Mouse (Mus musculus) cerebellum, adult 9-11 months (tissue): ENCODE data around the gene Zbtb12.
A peak's percentile ranks its signal among the peaks of the same experiment; 100 is the strongest.
"Not testable (repeated sequence)": the region's sequence is repeated elsewhere in the genome, so short reads cannot be mapped to it uniquely, and the experiment has no call there.

Experiments used
- DNase-seq: peaks from one replicate; pipeline ENCODE4 v3.0.0; 2022

The Zbtb12 gene

GRCm38 (mm10) chr17:34879336-34879879, at the start of gene Zbtb12:
Gene Zbtb12, plus strand, starts transcription at chr17:34879483.
- DNase-seq, result no peak

- not testable (repeated sequence) for DNase-seq
These were observed 48.5 kb upstream of the Zbtb12 start for GRCm38 (mm10) chr17:34830776-34831175.

GRCm38 (mm10) chr17:34836155-34836855, 43.0 kb upstream of the Zbtb12 start:
- no peak for DNase-seq

DNA sequence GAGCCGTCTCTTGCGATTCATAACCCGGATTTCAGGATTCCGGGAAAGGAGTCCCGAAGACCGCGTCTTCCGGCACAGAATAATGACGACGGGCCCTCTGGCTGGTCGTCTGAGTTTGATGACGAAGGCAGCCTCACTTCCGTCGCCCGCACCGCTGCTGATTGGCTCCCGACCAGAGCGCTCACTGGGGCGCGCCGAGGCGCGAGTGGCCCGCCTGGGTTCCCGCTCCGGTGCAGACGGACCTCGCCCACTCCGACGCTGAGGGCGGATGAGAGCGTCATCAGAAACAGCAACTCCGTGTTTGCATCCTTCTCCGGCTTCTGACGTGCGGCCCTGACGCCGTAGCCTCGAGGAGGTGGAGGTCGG, 42.4 kb upstream of the Zbtb12 start, which contains the start of the genes Stk19 and Dxo:
Gene Stk19, minus strand, starts transcription at position 90 of the 366 bp plus-strand sequence.
Gene Dxo, plus strand, starts transcription at position 164 of the 366 bp plus-strand sequence.
- peak; percentile 96 for DNase-seq

GRCm38 (mm10) chr17:34837464-34838324, 41.6 kb upstream of the Zbtb12 start:
- peak; percentile 57 for DNase-seq

DNA sequence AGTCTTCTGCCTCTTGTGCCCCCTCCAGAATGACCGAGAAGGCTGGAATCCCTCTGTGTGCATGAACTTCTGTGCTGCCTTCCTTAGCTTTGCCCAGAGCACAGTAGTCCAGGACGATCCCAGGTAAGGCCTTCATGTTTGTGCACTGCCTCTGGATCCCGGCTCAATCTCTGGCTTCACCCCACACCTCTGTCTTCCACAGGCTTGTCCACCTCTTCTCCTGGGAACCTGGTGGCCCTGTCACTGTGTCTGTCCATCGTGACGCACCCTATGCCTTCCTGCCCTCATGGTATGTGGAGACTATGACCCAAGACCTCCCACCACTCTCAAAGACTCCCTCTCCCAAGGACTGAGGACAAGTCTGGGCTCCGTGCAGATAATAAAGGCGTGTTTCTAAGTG, 40.5 kb upstream of the Zbtb12 start:
- DNase-seq, result no peak

DNA sequence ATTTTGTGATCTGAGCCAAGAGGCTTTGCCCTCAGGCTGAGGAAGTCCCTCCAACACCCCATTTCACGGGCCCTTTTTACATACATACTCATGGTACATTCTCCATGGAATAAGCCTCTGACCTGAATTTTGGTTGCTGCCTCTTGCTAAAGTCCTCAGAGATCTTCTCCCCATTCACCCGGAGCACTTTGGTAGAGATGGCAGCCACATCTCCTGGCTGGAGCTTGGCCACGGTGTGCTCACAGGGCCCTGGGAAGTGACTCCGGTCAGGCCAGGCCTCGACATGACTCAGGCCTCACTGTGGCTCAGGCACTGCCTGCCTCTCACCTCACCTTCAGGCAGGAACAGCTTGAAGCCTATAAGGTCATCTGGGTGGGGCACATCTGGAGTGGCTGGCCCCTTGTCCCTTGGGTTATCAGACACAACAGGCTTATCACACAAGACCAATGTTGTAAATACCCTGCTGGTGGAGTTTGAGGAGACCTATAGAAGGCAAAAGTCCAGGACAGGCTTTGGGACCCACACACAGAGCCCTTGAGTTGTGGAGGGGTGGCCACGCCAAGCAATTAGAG, 38.5 kb upstream of the Zbtb12 start:
- no peak for DNase-seq

GRCm38 (mm10) chr17:34844884-34845283, 34.4 kb upstream of the Zbtb12 start:
- no peak for DNase-seq

GRCm38 (mm10) chr17:34847192-34847591, 32.1 kb upstream of the Zbtb12 start:
- no peak for DNase-seq

- no peak for DNase-seq
These were observed 31.7 kb upstream of the Zbtb12 start for GRCm38 (mm10) chr17:34847615-34848014.

DNA sequence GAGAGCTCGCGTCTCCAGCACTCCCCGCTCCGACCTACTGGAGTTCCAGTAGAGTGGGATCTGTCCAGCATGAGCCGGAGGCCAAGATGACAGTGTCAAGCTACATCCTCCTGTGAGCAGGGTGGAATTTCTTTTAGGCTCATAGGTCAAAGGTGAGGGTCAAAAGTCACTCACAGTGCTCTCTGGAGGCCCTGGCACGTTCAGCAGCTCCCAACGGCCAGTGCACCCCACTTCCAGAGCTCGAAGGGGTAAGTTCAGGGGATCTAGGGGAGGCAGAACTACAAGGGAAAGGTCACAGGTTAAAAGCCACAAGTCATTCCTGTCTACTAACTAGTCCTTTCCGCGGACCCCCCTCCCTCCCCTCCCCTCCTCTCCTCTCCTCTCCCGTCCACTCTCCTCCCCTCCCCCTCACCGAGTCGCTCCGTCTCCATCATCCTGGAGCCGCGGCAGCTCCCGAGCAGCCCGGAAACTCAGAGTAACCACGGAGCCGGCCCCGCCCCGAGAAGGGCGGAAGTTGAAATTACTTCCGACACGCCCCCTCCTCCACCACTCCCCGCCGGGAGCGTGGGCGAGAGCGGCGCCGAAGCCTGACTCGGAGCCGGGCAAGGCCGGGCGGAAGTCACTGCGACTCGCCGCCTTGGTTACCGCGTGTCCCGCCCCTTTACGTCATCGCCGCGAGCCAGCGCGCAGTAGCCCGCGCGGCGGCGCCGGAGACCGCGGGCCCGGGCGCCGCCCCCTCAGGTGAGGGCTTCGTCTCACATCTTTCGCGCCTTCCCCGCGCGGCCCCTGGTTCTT, 29.4 kb upstream of the Zbtb12 start, which contains the start of the genes Skiv2l and Nelfe:
Gene Skiv2l, minus strand, starts transcription at position 489 of the 795 bp plus-strand sequence.
Gene Nelfe, plus strand, starts transcription at position 670 of the 795 bp plus-strand sequence.
- peak; percentile 98 for DNase-seq

GRCm38 (mm10) chr17:34850517-34851125, 28.7 kb upstream of the Zbtb12 start:
- no peak for DNase-seq

DNA sequence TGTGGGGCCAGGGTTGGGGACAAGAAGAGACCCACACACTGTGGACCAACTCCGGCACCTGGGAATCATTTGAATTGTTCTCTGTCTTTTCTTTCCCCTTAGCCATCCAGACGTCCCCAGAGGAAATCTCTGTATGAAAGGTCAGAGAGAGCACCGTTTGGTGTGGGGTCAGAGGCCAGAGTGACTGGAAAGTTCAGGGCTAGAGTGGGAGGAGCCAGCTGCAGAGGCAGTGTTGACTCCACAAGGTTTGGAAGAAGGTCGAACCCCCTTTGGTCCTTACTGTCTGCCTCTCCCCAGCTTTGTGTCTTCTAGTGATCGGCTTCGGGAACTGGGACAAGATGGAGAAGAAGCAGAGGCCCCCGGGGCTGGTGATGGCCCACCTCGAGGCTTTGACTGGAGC, 25.8 kb upstream of the Zbtb12 start:
- DNase-seq, result no peak

DNA sequence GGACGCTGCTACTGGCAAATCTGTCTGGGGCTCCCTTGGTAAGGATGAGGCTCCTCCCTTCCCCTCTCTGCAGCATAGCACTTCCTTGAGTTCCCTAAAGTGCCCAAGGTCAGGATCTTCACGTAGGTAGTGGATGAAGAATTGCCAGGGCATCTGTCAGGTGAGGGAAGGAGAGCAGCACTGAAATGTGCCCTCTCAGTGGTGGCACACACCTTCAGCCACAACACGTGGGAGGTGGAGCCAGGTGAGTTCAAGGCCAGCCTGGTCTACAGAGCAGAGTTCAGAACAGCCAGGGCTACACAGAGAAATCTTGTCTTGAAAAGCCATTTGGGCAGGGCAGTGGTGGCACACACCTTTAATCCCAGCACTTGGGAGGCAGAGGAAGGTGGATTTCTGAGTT, 24.5 kb upstream of the Zbtb12 start:
- no peak for DNase-seq

GRCm38 (mm10) chr17:34855825-34856224, 23.5 kb upstream of the Zbtb12 start:
- DNase-seq, result no peak

GRCm38 (mm10) chr17:34858670-34859069, 20.6 kb upstream of the Zbtb12 start:
- DNase-seq, result no peak

DNA sequence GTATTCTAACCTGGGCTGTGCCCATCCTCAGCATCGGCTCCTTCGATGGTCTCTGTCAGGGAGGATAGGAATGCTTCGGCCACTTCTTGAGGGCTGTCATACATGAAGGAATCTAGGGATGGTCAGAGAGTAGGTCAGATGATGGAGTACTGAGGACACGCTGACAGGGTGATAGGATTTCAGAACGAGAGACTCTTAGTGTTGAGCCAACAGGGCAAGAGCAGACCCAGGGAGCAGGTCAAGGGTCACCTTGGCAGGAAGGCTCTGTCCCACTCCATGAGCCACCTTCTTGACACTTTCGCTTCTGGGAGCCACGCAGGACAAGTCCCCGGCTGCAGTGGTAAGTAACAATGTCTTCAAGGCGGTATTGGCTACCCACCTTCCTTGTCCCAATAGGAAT, 18.8 kb upstream of the Zbtb12 start:
- DNase-seq, result no peak

GRCm38 (mm10) chr17:34861704-34862415, 17.4 kb upstream of the Zbtb12 start:
- no peak for DNase-seq

DNA sequence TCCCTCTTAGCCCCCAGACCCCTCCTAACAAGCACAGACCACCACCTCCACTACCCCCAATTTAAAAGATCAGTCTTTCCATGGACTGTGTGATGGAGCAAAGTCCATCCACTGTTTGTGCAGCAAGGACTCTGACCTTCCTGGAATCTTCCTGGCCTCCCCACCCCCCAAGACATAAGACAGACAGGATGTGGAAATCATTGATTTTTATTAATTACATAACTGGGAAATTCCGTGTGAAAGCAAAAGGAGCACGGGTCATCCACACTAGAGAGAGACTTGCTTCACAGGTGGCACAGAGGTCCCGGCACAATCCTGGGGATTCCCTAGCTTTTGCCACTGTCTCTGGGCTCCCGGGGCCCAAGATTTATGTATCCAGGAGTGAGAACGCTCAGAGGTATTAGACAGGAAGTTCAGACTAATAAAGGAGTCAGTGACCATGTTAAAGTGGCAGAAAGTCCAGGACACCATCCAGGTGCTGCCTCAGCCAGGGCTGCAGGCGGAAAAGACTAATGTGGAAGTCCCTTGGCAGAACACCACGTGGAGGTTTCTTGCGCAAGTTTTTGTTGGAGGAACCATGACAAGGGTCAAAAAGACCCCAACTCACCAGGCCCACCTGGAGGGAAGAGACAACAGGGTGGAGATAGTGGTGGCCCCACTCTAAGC, 16.7 kb upstream of the Zbtb12 start, which contains the start of gene Cfb:
Gene Cfb, minus strand, starts transcription at position 103 of the 666 bp plus-strand sequence.
- no peak for DNase-seq

- no peak for DNase-seq
These were observed 13.3 kb upstream of the Zbtb12 start for GRCm38 (mm10) chr17:34865981-34866380.
